Mouse (Mus musculus): ENCODE measurements around the gene Fbxl12. TPM values are rescaled to one million over a fixed set of nuclear protein-coding genes. Genes with fewer than 3 reads are reported as not detected.

Gene Fbxl12
- polyA plus RNA-seq, 1 experiment from 2014 or later = 16.0 TPM

- Histone ChIP-seq H3K4me3 (no peak overlapping the region), H3K4me2 (no peak overlapping the region), H3K36me3 (replicated peaks) (peaks cover 14% of the 10 kb centered on the region), H3K4me1 (peaks cover 38% of the 10 kb centered on the region), H3K9me3 (no peaks in the 10 kb centered on the region), H3K9ac (no peak overlapping the region), H3K27ac (no peak overlapping the region), H3K27me3 (replicated peaks) (no peaks in the 10 kb centered on the region)
- 11% methylated on average over 7 of the region's 7 CpGs for WGBS
- no peak for ATAC-seq (replicated peaks)
Measured at GRCm38 (mm10) chr9:20666510-20667034, 22.0 kb upstream of the Fbxl12 start.

DNA sequence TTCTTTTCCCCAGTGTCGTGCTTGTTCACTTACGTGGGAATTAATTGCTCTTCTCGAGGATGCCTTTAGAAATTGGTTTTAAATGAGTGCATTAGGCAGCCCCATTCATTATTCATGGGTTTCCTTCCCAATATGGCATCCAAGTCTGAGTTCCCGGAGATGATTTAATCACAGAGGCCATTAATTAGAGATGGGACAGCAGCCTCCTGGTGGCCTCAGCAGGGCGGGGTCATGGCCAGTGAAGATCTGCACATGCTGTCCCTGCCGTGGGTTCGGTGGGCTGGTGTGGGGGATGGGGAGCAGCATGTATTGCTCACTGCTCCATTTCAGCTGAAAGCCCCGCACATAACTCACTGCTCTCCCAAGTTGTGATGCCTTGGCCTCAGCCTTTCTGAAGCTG, 21.4 kb upstream of the Fbxl12 start:
- 0 out of 2 replicates have a peak overlapping the region, but pooled peaks have one; percentile 63 for H3K27ac ChIP-seq
- no peak overlapping the region for H3K4me3 ChIP-seq
- no peaks in the 10 kb centered on the region for H3K9me3 ChIP-seq
- no peak for ATAC-seq (replicated peaks)
- H3K9ac ChIP-seq = no peak overlapping the region
- H3K36me3 ChIP-seq (replicated peaks) = peaks cover 16% of the 10 kb centered on the region
- peaks cover 38% of the 10 kb centered on the region for H3K4me1 ChIP-seq
- H3K27me3 ChIP-seq (replicated peaks) = no peaks in the 10 kb centered on the region
- WGBS = 16% methylated on average over 8 of the region's 8 CpGs
- H3K4me2 ChIP-seq = no peak overlapping the region

GRCm38 (mm10) chr9:20664982-20665637, 20.5 kb upstream of the Fbxl12 start:
- ATAC-seq (replicated peaks) = no peak
- H3K36me3 ChIP-seq (replicated peaks) = peaks cover 16% of the 10 kb centered on the region
- WGBS = 72% methylated on average over 5 of the region's 5 CpGs

GRCm38 (mm10) chr9:20664366-20664765, 19.8 kb upstream of the Fbxl12 start:
- no peak for ATAC-seq (replicated peaks)
- Histone ChIP-seq H3K9me3 (no peaks in the 10 kb centered on the region), H3K9ac (no peak overlapping the region), H3K36me3 (replicated peaks) (peaks cover 16% of the 10 kb centered on the region), H3K4me1 (peaks cover 38% of the 10 kb centered on the region), H3K27me3 (replicated peaks) (no peaks in the 10 kb centered on the region), H3K4me2 (no peak overlapping the region), H3K27ac (peak overlapping the region; percentile 63), H3K4me3 (no peak overlapping the region)
- 38% methylated on average over 2 of the region's 2 CpGs for WGBS

More at GRCm38 (mm10) chr9:20664982-20665637, 20.5 kb upstream of the Fbxl12 start:
- H3K4me1 ChIP-seq = peaks cover 38% of the 10 kb centered on the region
- H3K27ac ChIP-seq = peak overlapping the region; percentile 63
- no peak overlapping the region for H3K4me2 ChIP-seq
- no peak overlapping the region for H3K4me3 ChIP-seq
- H3K9ac ChIP-seq = no peak overlapping the region
- H3K9me3 ChIP-seq = no peaks in the 10 kb centered on the region
- H3K27me3 ChIP-seq (replicated peaks) = no peaks in the 10 kb centered on the region

- no peak overlapping the region for H3K9ac ChIP-seq
- peak; percentile 67 for ATAC-seq (replicated peaks)
Measured at GRCm38 (mm10) chr9:20663956-20664355, 19.4 kb upstream of the Fbxl12 start.

DNA sequence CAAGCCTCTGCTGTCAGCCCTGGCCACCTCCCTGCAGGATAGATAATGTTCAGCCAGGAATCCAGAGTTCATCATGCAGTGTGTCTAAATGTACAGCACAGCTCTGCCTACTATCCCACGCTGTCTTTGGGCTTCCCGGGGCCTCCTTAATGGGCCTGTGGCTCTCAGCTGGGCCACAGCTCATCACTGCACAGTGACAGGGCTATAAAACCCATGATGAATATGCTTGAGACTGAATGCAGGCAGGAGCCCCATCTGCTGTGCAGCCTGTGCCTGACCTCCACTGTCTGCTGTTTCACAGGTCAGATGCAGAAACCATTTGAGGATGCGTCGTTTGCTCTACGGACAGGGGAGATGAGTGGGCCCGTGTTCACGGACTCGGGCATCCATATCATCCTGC, 18.3 kb upstream of the Fbxl12 start:
- peak overlapping the region; percentile 63 for H3K27ac ChIP-seq
- H3K4me2 ChIP-seq = no peak overlapping the region
- no peak overlapping the region for H3K4me3 ChIP-seq
- H3K9me3 ChIP-seq = no peaks in the 10 kb centered on the region
- ATAC-seq (replicated peaks) = no peak
- H3K9ac ChIP-seq = no peak overlapping the region
- WGBS = 76% methylated on average over 8 of the region's 8 CpGs
- peaks cover 21% of the 10 kb centered on the region for H3K36me3 ChIP-seq (replicated peaks)
- peaks cover 38% of the 10 kb centered on the region for H3K4me1 ChIP-seq
- no peaks in the 10 kb centered on the region for H3K27me3 ChIP-seq (replicated peaks)

More at GRCm38 (mm10) chr9:20663956-20664355, 19.4 kb upstream of the Fbxl12 start:
- Histone ChIP-seq H3K4me3 (no peak overlapping the region), H3K27me3 (replicated peaks) (no peaks in the 10 kb centered on the region), H3K4me2 (no peak overlapping the region), H3K9me3 (no peaks in the 10 kb centered on the region), H3K27ac (peak overlapping the region; percentile 63), H3K36me3 (replicated peaks) (peaks cover 16% of the 10 kb centered on the region), H3K4me1 (peaks cover 38% of the 10 kb centered on the region)
- 49% methylated on average over 2 of the region's 2 CpGs for WGBS

DNA sequence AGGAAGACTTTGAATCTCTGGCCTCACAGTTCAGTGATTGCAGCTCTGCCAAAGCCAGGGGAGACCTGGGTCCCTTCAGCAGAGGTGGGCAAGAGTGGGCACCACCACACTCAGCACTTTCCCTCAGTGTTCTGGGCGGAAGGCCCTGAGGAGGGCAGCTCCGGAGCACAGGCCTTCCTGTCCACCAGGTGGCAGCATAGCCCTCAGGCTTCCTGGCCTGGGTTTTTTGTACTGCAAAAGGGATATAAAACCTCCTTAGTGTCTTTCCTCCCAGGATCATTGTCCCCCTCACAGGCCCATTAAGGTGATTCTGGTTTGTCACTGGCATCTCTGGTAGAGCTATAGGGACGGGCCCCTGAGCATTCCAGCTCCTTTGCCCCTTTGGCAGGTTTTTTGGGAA, 17.8 kb upstream of the Fbxl12 start:
- Histone ChIP-seq H3K36me3 (replicated peaks) (peaks cover 26% of the 10 kb centered on the region), H3K4me1 (peaks cover 38% of the 10 kb centered on the region), H3K4me3 (no peak overlapping the region), H3K9ac (no peak overlapping the region), H3K27ac (peak overlapping the region; percentile 63; the same call in 1 of the 2 replicates), H3K9me3 (no peaks in the 10 kb centered on the region), H3K27me3 (replicated peaks) (no peaks in the 10 kb centered on the region), H3K4me2 (no peak overlapping the region)
- 63% methylated on average over 3 of the region's 3 CpGs for WGBS
- ATAC-seq (replicated peaks) = peak; percentile 19; the same call in 1 of the 2 replicates

- Histone ChIP-seq H3K4me3 (no peak overlapping the region), H3K27me3 (replicated peaks) (no peaks in the 10 kb centered on the region), H3K4me1 (peaks cover 31% of the 10 kb centered on the region), H3K27ac (no peak overlapping the region), H3K36me3 (replicated peaks) (peaks cover 28% of the 10 kb centered on the region), H3K4me2 (no peak overlapping the region), H3K9ac (no peak overlapping the region), H3K9me3 (no peaks in the 10 kb centered on the region)
- 88% methylated on average over 3 of the region's 3 CpGs for WGBS
- no peak for ATAC-seq (replicated peaks)
Measured at GRCm38 (mm10) chr9:20657546-20657945, 13.0 kb upstream of the Fbxl12 start.

DNA sequence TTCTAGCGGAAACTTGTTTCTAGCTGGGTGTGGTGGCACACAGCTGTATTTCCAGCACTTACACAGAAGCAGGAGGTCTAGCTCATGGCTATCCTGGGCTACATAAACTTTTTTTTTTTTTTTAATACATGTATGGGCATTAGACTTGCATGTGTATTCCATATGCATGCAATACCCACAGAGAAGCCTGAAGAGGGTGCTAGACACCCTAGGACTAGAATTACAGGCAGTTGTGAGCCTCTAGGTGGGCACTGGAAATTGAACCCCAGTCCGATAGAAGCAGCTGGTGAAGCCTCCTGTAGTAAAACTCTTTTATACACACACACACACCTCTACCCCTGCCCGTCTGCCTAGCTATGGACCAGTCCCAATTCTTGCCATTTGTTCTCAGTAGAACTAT, 9.3 kb upstream of the Fbxl12 start:
- Histone ChIP-seq H3K27ac (no peak overlapping the region), H3K36me3 (replicated peaks) (peaks cover 18% of the 10 kb centered on the region; the same call in 1 of the 2 replicates), H3K9me3 (no peaks in the 10 kb centered on the region), H3K9ac (no peak overlapping the region), H3K4me2 (no peak overlapping the region), H3K4me1 (peaks cover 37% of the 10 kb centered on the region), H3K4me3 (no peak overlapping the region), H3K27me3 (replicated peaks) (no peaks in the 10 kb centered on the region)
- WGBS = 94% methylated on average over 3 of the region's 3 CpGs
- ATAC-seq (replicated peaks) = no peak

DNA sequence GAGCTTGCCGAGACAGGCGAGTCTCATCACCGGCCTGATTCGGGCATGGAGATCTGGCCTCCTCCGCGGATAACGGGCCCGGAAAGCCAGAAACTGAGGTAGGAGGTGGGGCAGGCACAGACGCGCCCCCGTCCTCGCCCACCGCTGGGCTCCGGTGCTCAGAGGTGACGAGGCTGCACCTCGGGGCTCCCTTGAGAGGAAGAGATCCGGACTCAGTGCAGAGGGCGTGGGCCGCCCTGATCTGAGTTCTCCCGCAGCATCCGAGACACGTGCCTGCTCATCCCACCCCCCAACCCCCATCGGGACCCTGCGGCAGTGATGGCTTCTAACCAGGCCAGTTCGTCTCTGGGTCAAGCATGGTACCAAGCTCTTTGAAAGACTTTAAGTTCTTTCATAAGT, 7.7 kb upstream of the Fbxl12 start:
- under 1% methylated on average over 25 of the region's 25 CpGs for WGBS
- Histone ChIP-seq H3K4me3 (peak overlapping the region; percentile 90), H3K36me3 (replicated peaks) (peaks cover 10% of the 10 kb centered on the region; the same call in 1 of the 2 replicates), H3K4me1 (peaks cover 37% of the 10 kb centered on the region), H3K9me3 (no peaks in the 10 kb centered on the region), H3K27ac (peak overlapping the region; percentile 59; the same call in 1 of the 2 replicates), H3K9ac (peak overlapping the region; percentile 80), H3K27me3 (replicated peaks) (no peaks in the 10 kb centered on the region), H3K4me2 (peak overlapping the region; percentile 77)
- peak; percentile 50; the same call in 1 of the 2 replicates for ATAC-seq (replicated peaks)

DNA sequence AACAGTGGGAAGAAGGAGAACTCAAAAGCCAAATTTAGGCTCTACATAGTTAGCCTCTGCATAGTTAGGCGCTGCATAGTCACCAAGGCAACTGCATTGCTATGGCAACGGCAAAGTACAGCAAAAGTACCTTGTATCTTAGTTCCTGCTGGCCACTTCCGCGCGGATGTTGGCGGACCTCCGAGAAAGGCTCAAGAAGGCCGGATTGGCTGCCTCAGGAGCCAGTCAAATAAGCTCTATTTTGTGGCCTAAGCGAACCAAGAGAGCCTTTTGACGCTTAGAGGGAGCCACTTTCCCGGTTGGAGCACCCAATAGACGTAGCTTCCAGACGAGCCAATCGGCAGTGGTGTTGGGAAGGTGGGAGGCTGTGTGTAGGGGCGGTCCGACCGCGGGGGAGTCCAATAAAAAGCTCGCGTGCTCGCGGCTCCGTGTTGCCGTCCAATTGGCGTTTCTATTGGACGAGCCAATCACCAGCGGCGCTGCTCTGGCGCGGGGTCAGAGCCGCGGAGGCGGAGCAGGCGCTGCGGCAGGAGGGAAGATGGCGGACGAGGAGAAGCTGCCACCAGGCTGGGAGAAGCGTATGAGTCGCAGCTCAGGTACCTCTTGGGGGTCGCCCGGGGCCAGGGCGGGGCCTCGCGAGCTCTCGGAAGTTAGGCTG, 7.2 kb upstream of the Fbxl12 start, which contains the start of gene Pin1:
TSS of gene Pin1 (plus strand) at position 494 of the 658 bp plus-strand sequence.
- Histone ChIP-seq H3K4me3 (peak within 1 kb of the TSS; percentile 90), H3K9me3 (no peaks in the 10 kb centered on the region), H3K4me2 (peak within 1 kb of the TSS; percentile 77), H3K36me3 (replicated peaks) (peaks cover 8% of the 10 kb centered on the region; the same call in 1 of the 2 replicates), H3K27ac (peak within 1 kb of the TSS; percentile 61), H3K9ac (peak within 1 kb of the TSS; percentile 80), H3K4me1 (peaks cover 36% of the 10 kb centered on the region), H3K27me3 (replicated peaks) (no peaks in the 10 kb centered on the region)
- peak; percentile 99 for ATAC-seq (replicated peaks)
- under 1% methylated on average over 45 of the region's 45 CpGs for WGBS

DNA sequence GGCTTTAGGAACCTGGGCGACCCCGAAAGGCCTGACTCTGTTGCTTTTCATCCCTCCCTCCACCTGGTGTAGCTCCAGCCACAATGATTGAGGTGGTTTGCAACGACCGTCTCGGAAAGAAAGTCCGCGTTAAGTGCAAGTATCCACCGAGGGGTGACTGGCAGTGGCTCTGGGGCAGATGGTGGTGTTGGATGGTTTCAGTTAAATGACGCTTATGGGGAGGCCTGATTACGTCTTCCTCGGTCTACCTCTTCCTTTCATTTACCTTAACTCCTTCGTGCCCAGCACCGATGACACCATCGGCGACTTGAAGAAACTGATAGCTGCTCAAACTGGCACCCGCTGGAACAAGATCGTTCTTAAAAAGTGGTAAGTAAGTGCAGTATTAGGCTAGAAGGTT, 554 bp upstream of the Fbxl12 start:
- Histone ChIP-seq H3K9ac (peak overlapping the region; percentile 75), H3K27ac (peak overlapping the region; percentile 86), H3K9me3 (no peaks in the 10 kb centered on the region), H3K4me1 (peaks cover 43% of the 10 kb centered on the region), H3K27me3 (replicated peaks) (no peaks in the 10 kb centered on the region), H3K4me2 (peak overlapping the region; percentile 96), H3K4me3 (peak overlapping the region; percentile 92), H3K36me3 (replicated peaks) (0 out of 2 replicates have a peak, but pooled peaks cover 7% of the 10 kb centered on the region)
- ATAC-seq (replicated peaks) = no peak
- WGBS = 4% methylated on average over 17 of the region's 17 CpGs
